Mouse (Mus musculus) olfactory bulb, adult 2 months (tissue): ENCODE data around the gene Gtsf2.

Experiments
- CTCF ChIP-seq: fragments of 200-500 bp; IDR thresholded peaks from 2 replicates; pipeline ENCODE4 v1.5.1; 2012; ENCODE audit warnings: low read depth, mild to moderate bottlenecking, low read length, moderate library complexity; ENCODE audit not compliant: insufficient read depth
- POLR2A ChIP-seq: fragments of 200-500 bp; IDR thresholded peaks from 2 replicates; pipeline ENCODE4 v1.6.1; 2012; ENCODE audit warnings: mild to moderate bottlenecking, low read depth, low read length, moderate library complexity; ENCODE audit not compliant: insufficient read depth

DNA sequence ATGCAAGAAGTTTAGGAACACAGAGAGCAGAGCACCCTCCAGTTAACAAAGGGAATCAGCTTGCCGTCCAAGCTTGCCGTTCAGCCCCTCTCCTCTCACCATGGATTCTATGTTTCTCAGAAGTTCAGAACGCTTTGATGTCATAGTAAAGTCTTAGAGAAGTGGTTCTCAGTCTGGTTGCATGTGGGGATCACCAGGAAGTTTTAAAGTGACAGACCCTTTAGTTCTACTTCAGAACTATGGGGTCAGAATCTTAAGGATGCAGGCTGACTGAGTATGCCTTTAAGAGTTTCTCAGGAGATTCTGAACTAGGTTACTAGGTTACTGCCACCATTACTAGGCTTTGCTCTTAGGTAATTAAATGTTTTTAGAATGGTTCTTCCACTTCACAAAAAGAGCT lies at the start of gene Gtsf2:
- TF ChIP-seq CTCF: no peak
- TF ChIP-seq POLR2A: no peak
